Comparison of ENCODE assay signal across 23 mouse cellular contexts in the genomic region with DNA sequence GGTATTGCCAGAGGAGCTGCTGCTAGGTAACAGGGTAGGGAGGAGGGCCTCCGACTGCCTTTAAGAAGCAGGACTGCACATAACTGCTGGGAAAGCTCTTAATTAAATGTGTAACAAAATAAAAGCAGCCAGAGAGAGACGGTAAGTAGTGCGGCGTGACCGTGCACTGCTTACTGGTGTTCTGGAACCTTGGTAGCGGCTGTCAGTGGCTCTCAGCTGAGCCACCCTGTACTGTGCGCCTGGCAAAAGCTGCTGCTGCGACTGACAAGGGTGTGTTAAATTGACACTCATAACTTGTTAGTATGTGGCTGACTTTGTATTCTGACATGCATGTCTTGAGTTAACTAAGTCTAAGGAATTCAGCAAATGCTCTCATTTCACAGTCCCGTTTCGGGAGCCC.
"Had no signal": no experiment of that assay in that cellular context is flagged by ENCODE, and none has a peak within 500 bp of the region (broad histone marks: within the 10 kb centered on the region; RNA-seq: fewer than 3 reads in every experiment).

No protein-coding gene starts in this region.

- ATAC-seq: intestine, postnatal 0 days; liver, postnatal 0 days; lung, postnatal 0 days had no signal

- H3K9ac ChIP-seq: limb, embryonic 15.5 days; liver, embryonic 14.5 days; liver, postnatal 0 days; lung, embryonic 14.5 days had no signal

- H3K4me2 ChIP-seq: limb, embryonic 15.5 days; liver, embryonic 11.5 days; lung, embryonic 14.5 days had no signal

- H3K27ac ChIP-seq: kidney, postnatal 0 days; layer of hippocampus, adult 2 months; limb, embryonic 15.5 days; liver, embryonic 14.5 days; macrophage; stomach, postnatal 0 days had no signal

- H3K9me3 ChIP-seq: limb, embryonic 15.5 days had no signal

- H3K27me3 ChIP-seq: limb, embryonic 15.5 days had no signal

- H3K4me3 ChIP-seq: layer of hippocampus, adult 2 months; limb, embryonic 15.5 days; myocyte had no signal

- DNase-seq: kidney, adult 2 months; kidney, postnatal 25 days; layer of hippocampus, adult 9-11 months; left cerebral cortex, postnatal 4 days; liver, postnatal 0 days; lung, embryonic 14.5 days; midbrain, embryonic 14.5 days; right cerebral cortex, adult 18-20 months; right cerebral cortex, postnatal 14 days; right cerebral cortex, postnatal 4 days; thymus, adult 2 months; thymus, postnatal 14 days; thymus, postnatal 4 days had no signal
